Mouse (Mus musculus): ENCODE data around the gene Gan. TPM values are rescaled to one million over a fixed set of nuclear protein-coding genes. Genes with fewer than 3 reads are reported as not detected.

Gene Gan
- polyA plus RNA-seq, 1 experiment from 2014 or later = 3.5 TPM

DNA sequence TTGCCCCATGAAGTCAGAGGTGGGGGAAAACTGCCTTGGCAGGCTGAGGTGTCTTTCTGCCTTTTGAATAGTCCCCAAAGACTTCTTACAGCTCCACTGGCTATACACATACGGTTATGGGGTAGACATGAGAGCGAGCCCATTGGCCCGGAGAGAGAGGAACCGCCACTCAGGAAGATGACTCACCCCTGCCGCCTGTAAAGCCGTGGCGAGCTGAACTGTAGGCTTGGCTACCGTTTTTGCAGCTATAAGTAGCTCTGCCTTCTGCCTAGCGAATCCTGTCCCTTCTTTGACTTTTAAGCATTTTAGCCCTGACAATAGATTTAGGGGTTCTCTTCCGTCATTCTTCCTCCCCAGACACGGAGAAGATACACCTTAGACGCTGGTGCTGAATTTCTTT, 51.2 kb downstream of the Gan start:
- Histone ChIP-seq H3K36me3 (peaks cover 22% of the 10 kb centered on the region), H3K4me3 (no peak overlapping the region), H3K9me3 (no peaks in the 10 kb centered on the region), H3K4me2 (no peak overlapping the region), H3K27me3 (no peaks in the 10 kb centered on the region), H3K9ac (no peak overlapping the region), H3K27ac (no peak overlapping the region), H3K4me1 (replicated peaks) (no peaks in the 10 kb centered on the region)
- WGBS = 88% methylated on average over 12 of the region's 12 CpGs
- no peak for ATAC-seq (ENCODE audit: low FRiP score)

DNA sequence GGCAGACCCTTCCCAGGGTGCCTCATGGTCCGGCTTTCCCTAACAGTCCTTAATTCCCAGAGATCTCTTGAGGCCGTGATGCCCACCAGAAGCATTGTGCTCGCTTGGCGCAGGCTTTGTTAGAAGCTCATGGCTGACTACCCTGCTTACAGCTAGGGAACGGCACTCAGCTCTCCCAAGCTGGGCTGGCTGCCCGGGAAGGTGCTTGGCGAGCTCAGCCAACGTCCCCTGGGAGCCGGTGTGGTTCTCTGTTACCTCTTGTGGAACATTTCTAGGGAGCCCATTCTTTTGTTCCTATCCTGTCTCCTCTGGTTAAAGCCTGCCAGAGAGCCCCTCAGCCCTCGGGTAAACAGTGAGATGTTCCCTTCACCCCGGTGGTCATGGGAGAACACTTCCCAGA, 54.2 kb downstream of the Gan start:
- peaks cover 23% of the 10 kb centered on the region for H3K36me3 ChIP-seq
- ATAC-seq (ENCODE audit: low FRiP score) = no peak
- no peak overlapping the region for H3K9ac ChIP-seq
- 91% methylated on average over 11 of the region's 11 CpGs for WGBS
- H3K27me3 ChIP-seq = no peaks in the 10 kb centered on the region
- no peak overlapping the region for H3K4me3 ChIP-seq
- no peak overlapping the region for H3K4me2 ChIP-seq
- H3K9me3 ChIP-seq = no peaks in the 10 kb centered on the region
- H3K27ac ChIP-seq = no peak overlapping the region
- H3K4me1 ChIP-seq (replicated peaks) = no peaks in the 10 kb centered on the region

GRCm38 (mm10) chr8:117217724-117218123, 59.8 kb downstream of the Gan start:
- Histone ChIP-seq H3K27ac (no peak overlapping the region), H3K36me3 (peaks cover 18% of the 10 kb centered on the region), H3K9ac (no peak overlapping the region), H3K4me3 (no peak overlapping the region), H3K4me1 (replicated peaks) (no peaks in the 10 kb centered on the region), H3K4me2 (no peak overlapping the region), H3K27me3 (no peaks in the 10 kb centered on the region), H3K9me3 (no peaks in the 10 kb centered on the region)
- ATAC-seq (ENCODE audit: low FRiP score) = no peak
- 93% methylated on average over 2 of the region's 2 CpGs for WGBS

DNA sequence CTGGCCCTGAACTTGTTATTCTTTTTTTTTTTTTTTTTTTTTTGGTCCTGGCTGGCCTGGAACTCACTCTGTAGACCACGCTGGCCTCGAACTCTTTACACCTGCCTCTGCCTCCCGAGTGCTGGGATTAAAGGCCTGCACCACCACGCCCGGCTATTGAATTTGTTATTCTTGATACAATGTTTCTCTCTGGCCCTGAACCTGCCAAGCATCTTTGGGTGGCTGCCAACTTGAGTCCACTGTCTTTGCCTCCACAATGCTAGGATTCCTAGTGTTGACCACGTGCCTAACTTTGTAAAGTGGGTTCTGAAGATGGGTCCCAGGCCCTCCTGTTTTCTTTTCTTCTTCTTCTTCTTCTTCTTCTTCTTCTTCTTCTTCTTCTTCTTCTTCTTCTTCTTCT, 64.5 kb downstream of the Gan start:
- no peak overlapping the region for H3K27ac ChIP-seq
- no peak overlapping the region for H3K9ac ChIP-seq
- H3K9me3 ChIP-seq = no peaks in the 10 kb centered on the region
- ATAC-seq (ENCODE audit: low FRiP score) = no peak
- H3K4me2 ChIP-seq = no peak overlapping the region
- H3K4me3 ChIP-seq = no peak overlapping the region
- no peaks in the 10 kb centered on the region for H3K4me1 ChIP-seq (replicated peaks)
- H3K27me3 ChIP-seq = no peaks in the 10 kb centered on the region
- H3K36me3 ChIP-seq = peaks cover 2% of the 10 kb centered on the region; the same call in 1 of the 2 replicates
- WGBS = 75% methylated on average over 6 of the region's 6 CpGs

DNA sequence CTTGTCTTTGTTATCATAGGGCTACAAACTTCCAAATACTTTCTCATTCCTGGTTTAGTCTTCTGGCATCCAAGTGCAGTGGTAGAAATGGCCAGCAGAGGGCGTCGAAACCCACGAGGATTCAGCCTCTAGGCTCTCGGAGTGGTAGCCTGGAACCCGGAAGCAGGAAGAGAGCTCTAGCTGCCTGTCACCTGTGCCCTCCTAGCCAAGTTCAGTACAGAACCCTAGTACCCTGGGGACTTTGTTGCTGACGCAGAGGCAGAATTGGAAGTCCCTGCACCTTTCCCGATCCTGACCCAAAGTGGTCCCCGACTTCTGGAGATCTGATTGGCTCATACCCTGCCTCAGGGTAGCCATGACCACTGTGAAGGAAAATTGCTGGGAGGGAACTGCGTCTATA, 66.7 kb downstream of the Gan start:
- Histone ChIP-seq H3K4me3 (peak overlapping the region; percentile 33), H3K4me2 (peak overlapping the region; percentile 50), H3K9me3 (no peaks in the 10 kb centered on the region), H3K36me3 (no peaks in the 10 kb centered on the region), H3K4me1 (replicated peaks) (no peaks in the 10 kb centered on the region), H3K9ac (no peak overlapping the region), H3K27me3 (no peaks in the 10 kb centered on the region), H3K27ac (no peak overlapping the region)
- WGBS = 11% methylated on average over 9 of the region's 9 CpGs
- ATAC-seq (ENCODE audit: low FRiP score) = peak; percentile 79

- Histone ChIP-seq H3K9ac (no peak overlapping the region), H3K36me3 (no peaks in the 10 kb centered on the region), H3K27me3 (no peaks in the 10 kb centered on the region), H3K4me2 (no peak overlapping the region), H3K27ac (no peak overlapping the region), H3K9me3 (no peaks in the 10 kb centered on the region), H3K4me3 (no peak overlapping the region), H3K4me1 (replicated peaks) (no peaks in the 10 kb centered on the region)
- ATAC-seq (ENCODE audit: low FRiP score) = no peak
- WGBS = 90% methylated on average over 12 of the region's 12 CpGs
Measured at GRCm38 (mm10) chr8:117226306-117226705, 68.4 kb downstream of the Gan start.

DNA sequence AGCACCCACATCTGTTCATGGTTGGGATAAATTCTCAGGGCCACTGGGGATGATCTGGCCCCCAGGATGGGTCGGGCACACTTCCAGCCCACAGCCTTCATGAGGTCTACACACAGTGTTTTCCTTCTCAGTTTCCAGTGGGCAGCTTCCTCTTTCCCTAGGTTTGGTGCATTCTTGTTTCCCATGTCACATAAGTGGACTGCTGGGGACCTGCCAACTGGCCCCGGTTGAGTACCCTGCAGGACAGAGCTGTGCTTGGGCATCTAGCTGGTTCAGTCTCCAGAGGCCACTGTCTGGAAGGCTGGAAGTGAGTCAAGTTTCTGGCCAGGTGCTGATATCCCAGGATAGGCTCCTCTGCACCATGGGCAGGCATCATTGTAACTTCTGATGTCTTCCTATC, 69.4 kb downstream of the Gan start:
- H3K9ac ChIP-seq = no peak overlapping the region
- no peak overlapping the region for H3K4me2 ChIP-seq
- H3K4me3 ChIP-seq = no peak overlapping the region
- H3K27ac ChIP-seq = no peak overlapping the region
- H3K36me3 ChIP-seq = no peaks in the 10 kb centered on the region
- 90% methylated on average over 2 of the region's 2 CpGs for WGBS
- ATAC-seq (ENCODE audit: low FRiP score) = no peak
- no peaks in the 10 kb centered on the region for H3K4me1 ChIP-seq (replicated peaks)
- H3K9me3 ChIP-seq = no peaks in the 10 kb centered on the region
- no peaks in the 10 kb centered on the region for H3K27me3 ChIP-seq

DNA sequence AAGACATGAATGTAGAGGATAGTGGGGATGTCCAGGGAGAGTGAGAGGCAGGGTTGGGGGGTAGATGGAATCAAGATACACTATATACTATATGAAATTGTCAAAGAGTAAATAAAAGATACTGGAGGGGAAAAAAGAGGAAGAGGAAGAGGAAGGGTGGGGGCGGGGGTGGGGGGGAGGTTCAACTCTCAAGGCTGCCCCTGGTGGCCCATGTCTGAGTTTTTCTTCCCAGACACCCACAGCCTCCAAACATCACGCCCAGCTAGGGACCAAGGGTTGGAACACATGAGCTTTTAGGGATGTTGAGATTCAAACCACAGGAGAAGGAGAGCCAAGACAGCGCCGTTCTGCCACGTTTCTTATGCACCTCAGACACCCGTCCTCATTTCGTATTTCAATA, 75.3 kb downstream of the Gan start:
- Histone ChIP-seq H3K27ac (no peak overlapping the region), H3K36me3 (no peaks in the 10 kb centered on the region), H3K4me3 (no peak overlapping the region), H3K27me3 (no peaks in the 10 kb centered on the region), H3K4me2 (no peak overlapping the region), H3K9ac (no peak overlapping the region), H3K4me1 (replicated peaks) (no peaks in the 10 kb centered on the region), H3K9me3 (no peaks in the 10 kb centered on the region)
- 90% methylated on average over 6 of the region's 7 CpGs for WGBS
- ATAC-seq (ENCODE audit: low FRiP score) = no peak

DNA sequence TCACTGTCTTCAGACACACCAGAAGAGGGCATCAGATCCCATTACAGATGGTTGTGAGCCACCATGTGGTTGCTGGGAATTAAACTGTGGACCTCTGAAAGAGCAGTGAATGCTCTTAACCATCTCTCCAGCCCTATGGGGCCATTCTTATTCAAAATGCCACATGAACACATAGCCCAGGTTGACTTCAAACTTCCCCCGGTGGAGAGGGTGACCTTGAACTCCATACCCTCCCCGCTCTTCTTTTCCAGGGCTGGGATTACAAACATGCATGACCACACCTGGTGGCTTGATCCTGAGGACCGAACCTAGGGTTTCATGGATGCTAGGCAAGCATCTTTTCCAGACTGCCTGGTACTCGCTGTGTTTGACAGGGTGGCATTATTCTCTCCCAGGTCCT, 78.6 kb downstream of the Gan start:
- H3K36me3 ChIP-seq = no peaks in the 10 kb centered on the region
- 88% methylated on average over 4 of the region's 4 CpGs for WGBS
- ATAC-seq (ENCODE audit: low FRiP score) = no peak
- no peaks in the 10 kb centered on the region for H3K4me1 ChIP-seq (replicated peaks)
- no peaks in the 10 kb centered on the region for H3K27me3 ChIP-seq
- H3K4me2 ChIP-seq = no peak overlapping the region
- H3K27ac ChIP-seq = no peak overlapping the region
- H3K9ac ChIP-seq = no peak overlapping the region
- H3K4me3 ChIP-seq = no peak overlapping the region
- H3K9me3 ChIP-seq = no peaks in the 10 kb centered on the region

DNA sequence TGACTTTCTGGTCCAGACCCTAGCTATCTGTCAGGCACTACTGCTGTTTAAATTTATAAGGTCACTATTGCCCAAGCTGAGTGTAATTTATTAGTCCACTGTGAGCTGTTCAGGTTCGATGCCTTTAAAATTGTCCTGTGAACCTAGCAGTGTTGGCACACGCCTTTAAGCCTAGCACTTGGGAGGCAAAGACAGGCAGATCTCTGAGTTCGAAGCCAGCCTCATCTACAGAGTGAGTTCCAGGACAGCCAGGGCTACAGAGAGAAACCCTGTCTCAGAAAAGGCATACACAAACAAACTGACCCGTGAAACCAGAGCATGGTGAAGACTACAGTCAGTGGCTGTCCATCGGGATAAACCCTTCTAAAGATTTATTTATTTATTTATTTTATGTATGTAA, 82.4 kb downstream of the Gan start:
- Histone ChIP-seq H3K4me2 (no peak overlapping the region), H3K27me3 (no peaks in the 10 kb centered on the region), H3K9me3 (no peaks in the 10 kb centered on the region), H3K4me3 (no peak overlapping the region), H3K9ac (no peak overlapping the region), H3K4me1 (replicated peaks) (no peaks in the 10 kb centered on the region), H3K36me3 (no peaks in the 10 kb centered on the region), H3K27ac (no peak overlapping the region)
- 87% methylated on average over 5 of the region's 5 CpGs for WGBS
- no peak for ATAC-seq (ENCODE audit: low FRiP score)

DNA sequence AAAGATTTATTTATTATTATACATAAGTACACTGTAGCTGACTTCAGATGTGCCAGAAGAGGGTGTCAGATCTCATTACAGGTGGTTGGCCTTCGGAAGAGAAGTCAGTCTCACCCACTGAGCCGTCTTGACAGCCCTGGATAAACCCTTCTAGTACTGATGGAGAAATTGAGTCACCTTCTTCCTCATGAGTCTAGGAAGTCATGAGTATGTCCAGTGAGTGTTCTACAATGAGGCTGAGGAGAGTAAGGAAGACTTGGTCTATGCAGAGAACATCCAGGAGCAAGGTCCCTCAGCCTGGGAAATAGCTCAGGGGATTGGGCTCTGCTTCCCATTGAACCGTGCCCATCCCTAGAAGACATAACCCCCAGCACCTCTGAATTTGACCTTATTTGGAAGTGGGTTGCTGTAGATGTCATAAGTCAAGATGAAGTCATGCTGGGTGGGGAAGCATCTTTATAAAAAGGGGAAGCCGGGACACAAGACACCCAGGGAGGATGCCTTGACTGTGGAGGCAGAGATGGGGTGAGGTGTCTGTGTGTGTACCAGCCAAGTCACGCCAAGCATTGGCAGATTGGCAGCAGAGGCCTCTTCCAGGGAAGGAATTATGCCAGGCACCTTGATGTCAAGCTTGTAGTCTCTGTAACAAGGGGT, 83.0 kb downstream of the Gan start:
- no peaks in the 10 kb centered on the region for H3K4me1 ChIP-seq (replicated peaks)
- H3K27ac ChIP-seq = no peak overlapping the region
- no peak overlapping the region for H3K9ac ChIP-seq
- no peaks in the 10 kb centered on the region for H3K27me3 ChIP-seq
- 88% methylated on average over 5 of the region's 5 CpGs for WGBS
- H3K4me3 ChIP-seq = no peak overlapping the region
- H3K9me3 ChIP-seq = no peaks in the 10 kb centered on the region
- ATAC-seq (ENCODE audit: low FRiP score) = no peak
- no peaks in the 10 kb centered on the region for H3K36me3 ChIP-seq
- no peak overlapping the region for H3K4me2 ChIP-seq

- Histone ChIP-seq H3K27me3 (no peaks in the 10 kb centered on the region), H3K27ac (no peak overlapping the region), H3K4me2 (no peak overlapping the region)
Measured at GRCm38 (mm10) chr8:117241848-117242247, 83.9 kb downstream of the Gan start.

DNA sequence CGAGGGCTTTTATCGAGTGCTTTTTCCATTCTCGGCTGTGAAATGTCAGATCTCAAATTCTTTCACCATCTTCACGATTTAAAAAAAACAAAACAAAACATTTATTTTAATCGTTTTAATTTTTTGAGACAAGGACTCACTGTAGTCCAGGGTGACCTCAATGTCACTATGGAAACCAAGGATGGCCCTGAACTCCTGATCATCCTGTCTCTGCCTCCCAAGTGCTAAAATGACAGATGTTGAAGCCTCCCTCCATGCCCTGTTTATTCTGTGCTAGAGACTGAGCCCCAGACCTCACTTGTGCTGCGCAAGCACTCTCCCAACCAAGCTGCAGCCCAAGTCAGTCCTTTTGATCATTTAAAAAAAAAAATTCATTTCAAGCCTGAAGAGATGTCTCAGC, 84.4 kb downstream of the Gan start:
- Histone ChIP-seq H3K9me3 (no peaks in the 10 kb centered on the region), H3K4me1 (replicated peaks) (no peaks in the 10 kb centered on the region), H3K9ac (no peak overlapping the region), H3K36me3 (no peaks in the 10 kb centered on the region), H3K27ac (no peak overlapping the region), H3K4me2 (no peak overlapping the region), H3K4me3 (no peak overlapping the region), H3K27me3 (no peaks in the 10 kb centered on the region)
- 87% methylated on average over 6 of the region's 6 CpGs for WGBS
- ATAC-seq (ENCODE audit: low FRiP score) = no peak

More at GRCm38 (mm10) chr8:117241848-117242247, 83.9 kb downstream of the Gan start:
- H3K9me3 ChIP-seq = no peaks in the 10 kb centered on the region
- ATAC-seq (ENCODE audit: low FRiP score) = no peak
- no peak overlapping the region for H3K4me3 ChIP-seq
- 21% methylated on average over 3 of the region's 3 CpGs for WGBS
- H3K9ac ChIP-seq = no peak overlapping the region
- no peaks in the 10 kb centered on the region for H3K4me1 ChIP-seq (replicated peaks)
- no peaks in the 10 kb centered on the region for H3K36me3 ChIP-seq

Data from hindbrain, embryonic 13.5 days (tissue).